ENCODE assay signal across 16 mouse cellular contexts in genomic region chr3:156851921-156852320, GRCm38 (mm10).
DNase-seq lines count a peak whose midpoint lies in the region; ATAC-seq and TF ChIP-seq lines count a peak whose summit lies in the region.
"Had no signal": no experiment of that assay in that cellular context is flagged by ENCODE, and none has a peak within 500 bp of the region (broad histone marks: within the 10 kb centered on the region; RNA-seq: fewer than 3 reads in every experiment).

No protein-coding gene starts in this region.

- H3K9ac ChIP-seq in hindbrain, postnatal 0 days (replicated peaks; ENCODE audit: low read length), result no peak overlapping the region
- no peak overlapping the region for H3K9ac ChIP-seq in hindbrain, embryonic 11.5 days (ENCODE audit: low read depth, low read length)
- H3K9ac ChIP-seq: forebrain, postnatal 0 days; limb, embryonic 13.5 days; lung, embryonic 14.5 days had no signal

- H3K27ac ChIP-seq in hindbrain, postnatal 0 days, result no peak overlapping the region
- H3K27ac ChIP-seq in hindbrain, embryonic 11.5 days (ENCODE audit: low read depth, low read length), result no peak overlapping the region
- H3K27ac ChIP-seq: limb, embryonic 13.5 days had no signal

- DNase-seq in hindbrain, postnatal 0 days (ENCODE audit: low spot score), result peak; percentile 56
- no peak for DNase-seq in hindbrain, embryonic 11.5 days (ENCODE audit: low spot score)
- peak; percentile 64 for DNase-seq in cerebellum, adult 8-10 months
- peak; percentile 40 to 72 for DNase-seq in frontal cortex, postnatal 36 days (ENCODE audit: low spot score in 2 of 2)
- DNase-seq in right cerebral cortex, postnatal 14 days, result peak; percentile 22
- no peak for DNase-seq in Muller cell, postnatal 12 days (ENCODE audit: inconsistent ontology term)
- no peak for DNase-seq in urinary bladder, adult 18-20 months (ENCODE audit: low spot score in 2 of 2)
- no peak for DNase-seq in adrenal gland, postnatal 36 days
- DNase-seq: adrenal gland, postnatal 25 days; forebrain, postnatal 0 days; heart, adult 11 months; heart, postnatal 14 days; kidney, postnatal 10 days; lung, embryonic 14.5 days; spleen, adult 18-20 months had no signal

- H3K4me1 ChIP-seq in hindbrain, postnatal 0 days (ENCODE audit: insufficient read depth, low read length), result no peaks in the 10 kb centered on the region
- H3K4me1 ChIP-seq in hindbrain, embryonic 11.5 days (replicated peaks; ENCODE audit: control insufficient read depth, insufficient read depth, low read length), result no peaks in the 10 kb centered on the region
- H3K4me1 ChIP-seq: limb, embryonic 13.5 days had no signal

- H3K27me3 ChIP-seq in hindbrain, postnatal 0 days (ENCODE audit: insufficient read depth, low read length), result no peaks in the 10 kb centered on the region
- no peaks in the 10 kb centered on the region for H3K27me3 ChIP-seq in hindbrain, embryonic 11.5 days (ENCODE audit: control insufficient read depth, insufficient read depth, low read length)
- H3K27me3 ChIP-seq: limb, embryonic 13.5 days had no signal

- H3K4me3 ChIP-seq in hindbrain, postnatal 0 days (ENCODE audit: low read length), result no peak overlapping the region
- H3K4me3 ChIP-seq in hindbrain, embryonic 11.5 days (ENCODE audit: low read depth, low read length), result no peak overlapping the region
- H3K4me3 ChIP-seq: limb, embryonic 13.5 days had no signal

- no peak for ATAC-seq in hindbrain, postnatal 0 days
- no peak for ATAC-seq in hindbrain, embryonic 11.5 days (ENCODE audit: low FRiP score)
- ATAC-seq: forebrain, postnatal 0 days had no signal

- 44% methylated on average over 3 of the region's 3 CpGs for WGBS in hindbrain, postnatal 0 days
- 81% methylated on average over 3 of the region's 3 CpGs for WGBS in hindbrain, embryonic 11.5 days

- H3K9me3 ChIP-seq in hindbrain, postnatal 0 days (ENCODE audit: low read length), result no peaks in the 10 kb centered on the region
- H3K9me3 ChIP-seq in hindbrain, embryonic 11.5 days (ENCODE audit: control insufficient read depth, low read length), result no peaks in the 10 kb centered on the region
- H3K9me3 ChIP-seq: limb, embryonic 13.5 days had no signal

- H3K36me3 ChIP-seq in hindbrain, postnatal 0 days (ENCODE audit: insufficient read depth, low read length), result no peaks in the 10 kb centered on the region
- H3K36me3 ChIP-seq in hindbrain, embryonic 11.5 days (ENCODE audit: control insufficient read depth, insufficient read depth, low read length), result no peaks in the 10 kb centered on the region
- H3K36me3 ChIP-seq: limb, embryonic 13.5 days had no signal

- TF ChIP-seq CTCF in hindbrain, postnatal 0 days (IDR thresholded peaks at IDR 0.05; ENCODE audit: low read depth), result no peak

- H3K4me2 ChIP-seq in hindbrain, postnatal 0 days (ENCODE audit: low read depth, low read length), result no peak overlapping the region
- H3K4me2 ChIP-seq in hindbrain, embryonic 11.5 days (replicated peaks; ENCODE audit: low read depth, low read length), result no peak overlapping the region
- H3K4me2 ChIP-seq: limb, embryonic 13.5 days; lung, embryonic 14.5 days had no signal

Comparison
In these comparisons a context has a peak if more than half of its experiments do, and no peak if none do; other contexts are left out.
1. DNase-seq: peak in hindbrain, postnatal 0 days (single experiment), cerebellum, adult 8-10 months (single experiment), frontal cortex, postnatal 36 days (2 of 2) and right cerebral cortex, postnatal 14 days (single experiment); none in hindbrain, embryonic 11.5 days (single experiment), Muller cell, postnatal 12 days (single experiment), urinary bladder, adult 18-20 months (0 of 2) and adrenal gland, postnatal 36 days (0 of 2).